Mouse (Mus musculus) MEL (cell line): ENCODE measurements around the gene Brdt. TPM values are rescaled to one million over a fixed set of nuclear protein-coding genes. Genes with fewer than 3 reads are reported as not detected.

Source experiments
- DNase-seq: peaks from one replicate; pipeline ENCODE4 v3.0.0; 2011; ENCODE audit warnings: low read depth, low spot score
- H3K27ac ChIP-seq: 2 replicates; pipeline ENCODE4 v1.5.1; 2012; ENCODE audit warnings: low read depth, mild to moderate bottlenecking, control low read depth, low read length, moderate library complexity; ENCODE audit not compliant: control insufficient read depth
- H3K27me3 ChIP-seq, 2 experiments: fragments of 150-350 bp in 1 of 2; sonication (generic) in 1 of 2; 2 replicates each; pipeline ENCODE4 v1.6.1; 2012; ENCODE audit warnings: low read length in 2 of 2, mild to moderate bottlenecking in 2 of 2, improper control_type of control experiment in 1 of 2, moderate library complexity in 1 of 2; ENCODE audit not compliant: insufficient read depth in 2 of 2, control insufficient read depth in 1 of 2
- H3K36me3 ChIP-seq, 2 experiments: 2 replicates each; pipeline ENCODE4 v1.6.1; 2012 to 2014; ENCODE audit warnings: low read length in 2 of 2, improper control_type of control experiment in 1 of 2, inconsistent platforms in 1 of 2, mild to moderate bottlenecking in 1 of 2; ENCODE audit not compliant: insufficient read depth in 2 of 2, control insufficient read depth in 1 of 2
- H3K4me1 ChIP-seq, 2 experiments: fragments of 150-350 bp in 1 of 2; sonication (generic) in 1 of 2; 2 replicates each; pipeline ENCODE4 v1.6.1; 2012; ENCODE audit warnings: low read length in 2 of 2, improper control_type of control experiment in 1 of 2, mild to moderate bottlenecking in 1 of 2; ENCODE audit not compliant: insufficient read depth in 2 of 2, control insufficient read depth in 1 of 2
- H3K4me3 ChIP-seq, 2 experiments: fragments of 150-350 bp in 1 of 2; sonication (generic) in 1 of 2; 2 replicates each; pipeline ENCODE4 v1.5.1; 2012; ENCODE audit warnings: low read depth in 2 of 2, low read length in 2 of 2, mild to moderate bottlenecking in 2 of 2, moderate library complexity in 2 of 2, control low read depth in 1 of 2, improper control_type of control experiment in 1 of 2; ENCODE audit not compliant: control insufficient read depth in 1 of 2, insufficient read depth in 1 of 2
- H3K79me2 ChIP-seq: 2 replicates; pipeline ENCODE4 v1.6.1; 2012; ENCODE audit warnings: mild to moderate bottlenecking, low read length, moderate library complexity; ENCODE audit not compliant: control insufficient read depth, poor library complexity, insufficient read depth
- H3K9ac ChIP-seq: 2 replicates; pipeline ENCODE4 v1.6.1; 2012; ENCODE audit warnings: low read depth, mild to moderate bottlenecking, control low read depth, low read length, moderate library complexity; ENCODE audit not compliant: control insufficient read depth, poor library complexity, severe bottlenecking
- H3K9me3 ChIP-seq: fragments of 150-350 bp; sonication (generic); replicated peaks from 2 replicates; pipeline ENCODE4 v1.6.1; 2012; ENCODE audit warnings: mild to moderate bottlenecking, low read length, improper control_type of control experiment, moderate library complexity; ENCODE audit not compliant: insufficient read depth
- BHLHE40 ChIP-seq: IDR thresholded peaks from 2 replicates; pipeline ENCODE4 v1.6.1; 2012; ENCODE audit warnings: low read depth, mild to moderate bottlenecking, inconsistent platforms, low read length, improper control_type of control experiment, borderline replicate concordance
- CHD1 ChIP-seq: IDR thresholded peaks from 2 replicates; pipeline ENCODE4 v1.6.1; 2012; ENCODE audit warnings: low read depth, mild to moderate bottlenecking, inconsistent platforms, low read length, improper control_type of control experiment
- CTCF ChIP-seq, 3 experiments: IDR thresholded peaks in 2 of 3; conservative IDR thresholded peaks in 1 of 3; 2 replicates each; pipeline ENCODE4 v1.5.1; 2011 to 2012; ENCODE audit warnings: low read length in 3 of 3, low read depth in 2 of 3, mild to moderate bottlenecking in 2 of 3, improper control_type of control experiment in 1 of 3, inconsistent platforms in 1 of 3, mixed read lengths in 1 of 3, moderate library complexity in 1 of 3; ENCODE audit not compliant: control insufficient read depth in 1 of 3, insufficient read depth in 1 of 3, poor library complexity in 1 of 3, severe bottlenecking in 1 of 3
- ELF1 ChIP-seq: IDR thresholded peaks from 2 replicates; pipeline ENCODE4 v1.6.1; 2014; ENCODE audit warnings: low read depth, mild to moderate bottlenecking, inconsistent platforms, low read length, improper control_type of control experiment, moderate library complexity
- ETS1 ChIP-seq: IDR thresholded peaks from 2 replicates; pipeline ENCODE4 v1.6.1; 2012; ENCODE audit warnings: low read depth, mild to moderate bottlenecking, inconsistent platforms, low read length, improper control_type of control experiment, moderate library complexity
- GABPA ChIP-seq: IDR thresholded peaks from 2 replicates; pipeline ENCODE4 v1.6.1; 2012; ENCODE audit warnings: low read depth, mild to moderate bottlenecking, inconsistent platforms, low read length, improper control_type of control experiment, moderate library complexity
- GATA1 ChIP-seq: IDR thresholded peaks from 2 replicates; pipeline ENCODE4 v1.6.1; 2011; ENCODE audit warnings: low read depth, low read length, improper control_type of control experiment
- HCFC1 ChIP-seq: IDR thresholded peaks from 2 replicates; pipeline ENCODE4 v1.6.1; 2012; ENCODE audit warnings: low read depth, mild to moderate bottlenecking, inconsistent platforms, low read length, improper control_type of control experiment, moderate library complexity
- KAT2A ChIP-seq: conservative IDR thresholded peaks from 2 replicates; pipeline ENCODE4 v1.6.1; 2012; ENCODE audit warnings: low read depth, low read length, improper control_type of control experiment, inconsistent platforms
- MAFK ChIP-seq: IDR thresholded peaks from 2 replicates; pipeline ENCODE4 v1.6.1; 2011; ENCODE audit warnings: low read depth, mild to moderate bottlenecking, low read length, improper control_type of control experiment, borderline replicate concordance
- MEF2A ChIP-seq: IDR thresholded peaks from 2 replicates; pipeline ENCODE4 v1.6.1; 2014; ENCODE audit warnings: low read depth, mild to moderate bottlenecking, inconsistent platforms, low read length, improper control_type of control experiment; ENCODE audit not compliant: poor library complexity, insufficient replicate concordance, severe bottlenecking; ENCODE audit errors: extremely low read depth
- MXI1 ChIP-seq: IDR thresholded peaks from 2 replicates; pipeline ENCODE4 v1.6.1; 2011; ENCODE audit warnings: mild to moderate bottlenecking, low read depth, low read length, improper control_type of control experiment
- MYC ChIP-seq: IDR thresholded peaks from 2 replicates; pipeline ENCODE4 v1.6.1; 2011; ENCODE audit warnings: low read depth, mild to moderate bottlenecking, low read length, improper control_type of control experiment, moderate library complexity
- NELFE ChIP-seq: IDR thresholded peaks from 2 replicates; pipeline ENCODE4 v1.6.1; 2011; ENCODE audit warnings: low read depth, low read length, improper control_type of control experiment
- POLR2A ChIP-seq, 2 experiments: IDR thresholded peaks; 2 replicates each; pipeline ENCODE4 v1.6.1; 2011 to 2012; ENCODE audit warnings: low read length in 2 of 2, mild to moderate bottlenecking in 2 of 2, control low read depth in 1 of 2, improper control_type of control experiment in 1 of 2, low read depth in 1 of 2, moderate library complexity in 1 of 2; ENCODE audit not compliant: control insufficient read depth in 1 of 2, insufficient read depth in 1 of 2, poor library complexity in 1 of 2
- POLR2AphosphoS5 ChIP-seq: IDR thresholded peaks from 2 replicates; pipeline ENCODE4 v1.6.1; 2012; ENCODE audit warnings: low read depth, borderline replicate concordance, mild to moderate bottlenecking, inconsistent platforms, low read length, moderate library complexity, mixed read lengths
- RCOR1 ChIP-seq: IDR thresholded peaks from 2 replicates; pipeline ENCODE4 v1.6.1; 2012; ENCODE audit warnings: low read depth, mild to moderate bottlenecking, inconsistent platforms, low read length, improper control_type of control experiment
- SIN3A ChIP-seq: IDR thresholded peaks from 2 replicates; pipeline ENCODE4 v1.6.1; 2012; ENCODE audit warnings: low read length, improper control_type of control experiment, inconsistent platforms
- SMC3 ChIP-seq: IDR thresholded peaks from 2 replicates; pipeline ENCODE4 v1.6.1; 2011; ENCODE audit warnings: low read depth, low read length, improper control_type of control experiment
- TAL1 ChIP-seq: IDR thresholded peaks from 2 replicates; pipeline ENCODE4 v1.6.1; 2012; ENCODE audit warnings: mild to moderate bottlenecking, inconsistent platforms, low read length, moderate library complexity, mixed read lengths
- TBP ChIP-seq: IDR thresholded peaks from 2 replicates; pipeline ENCODE4 v1.8.0; 2011; ENCODE audit warnings: low read depth, low read length, improper control_type of control experiment
- TCF12 ChIP-seq: IDR thresholded peaks from 2 replicates; pipeline ENCODE4 v1.6.1; 2014; ENCODE audit warnings: low read depth, mild to moderate bottlenecking, inconsistent platforms, low read length, improper control_type of control experiment, moderate library complexity
- USF2 ChIP-seq, 2 experiments: IDR thresholded peaks; 2 replicates each; pipeline ENCODE4 v1.6.1; 2011 to 2012; ENCODE audit warnings: improper control_type of control experiment in 2 of 2, low read length in 2 of 2, borderline replicate concordance in 1 of 2, inconsistent platforms in 1 of 2, low read depth in 1 of 2, mild to moderate bottlenecking in 1 of 2; ENCODE audit not compliant: insufficient read depth in 1 of 2
- ZC3H11A ChIP-seq: IDR thresholded peaks from 2 replicates; pipeline ENCODE4 v1.6.1; 2012; ENCODE audit warnings: low read depth, mild to moderate bottlenecking, inconsistent platforms, low read length, improper control_type of control experiment
- ZKSCAN1 ChIP-seq: IDR thresholded peaks from 2 replicates; pipeline ENCODE4 v1.6.1; 2012; ENCODE audit warnings: low read depth, mild to moderate bottlenecking, inconsistent platforms, low read length, improper control_type of control experiment, moderate library complexity
- ZMIZ1 ChIP-seq: IDR thresholded peaks from 2 replicates; pipeline ENCODE4 v1.6.1; 2012; ENCODE audit warnings: low read depth, mild to moderate bottlenecking, inconsistent platforms, low read length, improper control_type of control experiment, moderate library complexity
- ZNF384 ChIP-seq: IDR thresholded peaks from 2 replicates; pipeline ENCODE4 v1.6.1; 2012; ENCODE audit warnings: low read depth, mild to moderate bottlenecking, inconsistent platforms, low read length, improper control_type of control experiment
- polyA plus RNA-seq, 2 experiments: library from polyadenylated mRNA; stranded (reverse) in 1 of 2; unstranded in 1 of 2; fragments of >175 nt in 1 of 2; fragments of >200 nt in 1 of 2; gene quantifications; 2 replicates each; pipeline versions ENCODE4 v1.2.1 to v1.2.4; 2012; ENCODE audit warnings: low replicate concordance in 2 of 2, low read depth in 1 of 2; ENCODE audit not compliant: insufficient read length in 2 of 2, insufficient read depth in 1 of 2, missing spikeins in 1 of 2
- total RNA-seq: library from RNA; depleted of rRNA; stranded (reverse); fragments of 300-350 nt; gene quantifications from 2 replicates; pipeline ENCODE4 v1.2.3, GENCODE M21; 2012

Gene Brdt
- total and polyA plus RNA-seq, 3 experiments: 10.3 to 16.7 TPM; not detected in 1

DNA sequence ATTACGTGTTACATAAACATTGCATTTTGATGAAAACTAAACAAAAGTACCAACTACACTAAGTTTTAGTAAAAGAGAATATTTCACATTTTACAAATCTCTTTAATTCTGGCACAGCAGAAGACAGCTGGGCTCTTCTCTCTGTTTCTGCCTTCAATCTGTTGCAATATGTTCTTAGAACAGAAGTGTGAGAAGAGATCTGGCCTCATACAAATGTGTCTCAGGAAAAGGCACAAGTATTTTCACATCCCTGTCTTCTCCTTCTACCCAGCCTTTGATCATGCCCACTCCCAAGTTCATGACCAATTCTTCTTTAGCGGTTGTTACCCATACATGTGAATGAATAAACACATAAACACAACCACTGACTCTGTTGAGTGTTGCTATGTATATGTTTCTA, 84.1 kb downstream of the Brdt start:
- Histone ChIP-seq H3K79me2 (no peaks in the 10 kb centered on the region), H3K27me3 (no peaks in the 10 kb centered on the region), H3K4me1 (no peaks in the 10 kb centered on the region), H3K9ac (no peak overlapping the region), H3K27ac (no peak overlapping the region), H3K36me3 (no peaks in the 10 kb centered on the region), H3K9me3 (no peaks in the 10 kb centered on the region), H3K4me3 (no peak overlapping the region)
- DNase-seq: no peak
- TF ChIP-seq ZMIZ1 (no peak), POLR2A (IDR thresholded peaks at IDR 0.05; ENCODE audit: control insufficient read depth in 1 of 2, insufficient read depth in 1 of 2, low read depth in 1 of 2, low read length in 2 of 2, poor library complexity in 1 of 2) (no peak), MXI1 (no peak), TBP (no peak), ELF1 (no peak), MAFK (no peak), ZC3H11A (no peak), BHLHE40 (no peak), HCFC1 (no peak), USF2 (IDR thresholded peaks at IDR 0.05; ENCODE audit: borderline replicate concordance in 1 of 2, insufficient read depth in 1 of 2, low read depth in 1 of 2, low read length in 2 of 2) (no peak), MYC (no peak), POLR2AphosphoS5 (no peak), GATA1 (no peak), SIN3A (no peak), TAL1 (no peak)

DNA sequence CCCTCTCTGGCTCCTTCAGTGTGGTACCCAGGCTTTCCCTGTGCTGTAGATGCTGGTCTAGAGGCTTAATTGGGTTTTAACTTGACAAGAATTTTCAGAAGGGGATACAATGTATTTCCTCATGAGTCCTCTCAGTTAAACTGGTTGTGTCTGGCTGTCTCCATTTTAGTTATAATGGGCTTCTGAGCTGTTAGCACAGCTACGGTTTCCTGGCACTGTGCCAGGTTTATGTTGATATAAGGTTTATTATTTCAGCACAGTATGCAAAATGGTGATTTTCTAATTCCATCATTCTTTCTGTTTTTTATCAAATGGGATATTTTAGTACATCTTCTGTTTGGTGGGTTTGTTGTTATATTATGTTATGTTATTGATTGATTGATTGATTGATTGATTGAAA, 90.7 kb downstream of the Brdt start:
- Histone ChIP-seq H3K4me1 (no peaks in the 10 kb centered on the region), H3K9ac (no peak overlapping the region), H3K27me3 (no peaks in the 10 kb centered on the region), H3K4me3 (no peak overlapping the region), H3K79me2 (no peaks in the 10 kb centered on the region), H3K9me3 (no peaks in the 10 kb centered on the region), H3K36me3 (no peaks in the 10 kb centered on the region), H3K27ac (no peak overlapping the region)
- TF ChIP-seq TCF12 (no peak), GABPA (no peak), CTCF (IDR thresholded peaks at IDR 0.05 in 2 of 3, conservative IDR thresholded peaks at IDR 0.05 in 1 of 3; ENCODE audit: control insufficient read depth in 1 of 3, insufficient read depth in 1 of 3, low read depth in 2 of 3, low read length in 3 of 3, poor library complexity in 1 of 3, severe bottlenecking in 1 of 3) (no peak), CHD1 (no peak), ETS1 (no peak), ELF1 (no peak), KAT2A (no peak), MAFK (no peak), MYC (no peak), RCOR1 (no peak), ZC3H11A (no peak), ZKSCAN1 (no peak), ZNF384 (no peak), GATA1 (no peak), POLR2AphosphoS5 (no peak), USF2 (IDR thresholded peaks at IDR 0.05; ENCODE audit: borderline replicate concordance in 1 of 2, insufficient read depth in 1 of 2, low read depth in 1 of 2, low read length in 2 of 2) (no peak), SMC3 (no peak), NELFE (no peak), MEF2A (no peak), MXI1 (no peak)
- DNase-seq: peak; percentile 37
